Mouse (Mus musculus) splenic B cell, adult 2 months (primary cell): ENCODE measurements at regions not wholly inside any gene's neighbourhood (a gene's known extent, or its start where the extent isn't known, plus 50 kb on each side); places are given as distances from the start of the nearest gene placed in this dataset.

Experiments
- DNase-seq: peaks from one replicate; pipeline ENCODE4 v3.0.0-alpha.2; 2011; ENCODE audit warnings: low read depth, low spot score
- H3K27me3 ChIP-seq: 2 replicates; pipeline ENCODE4 v1.6.1; 2012; ENCODE audit warnings: mild to moderate bottlenecking, low read length, moderate library complexity, mixed read lengths; ENCODE audit not compliant: control insufficient read depth, poor library complexity, insufficient read depth, severe bottlenecking
- H3K36me3 ChIP-seq: 2 replicates; pipeline ENCODE4 v1.6.1; 2012; ENCODE audit warnings: mild to moderate bottlenecking, low read length, moderate library complexity, mixed read lengths; ENCODE audit not compliant: control insufficient read depth, poor library complexity, insufficient read depth, severe bottlenecking

DNA sequence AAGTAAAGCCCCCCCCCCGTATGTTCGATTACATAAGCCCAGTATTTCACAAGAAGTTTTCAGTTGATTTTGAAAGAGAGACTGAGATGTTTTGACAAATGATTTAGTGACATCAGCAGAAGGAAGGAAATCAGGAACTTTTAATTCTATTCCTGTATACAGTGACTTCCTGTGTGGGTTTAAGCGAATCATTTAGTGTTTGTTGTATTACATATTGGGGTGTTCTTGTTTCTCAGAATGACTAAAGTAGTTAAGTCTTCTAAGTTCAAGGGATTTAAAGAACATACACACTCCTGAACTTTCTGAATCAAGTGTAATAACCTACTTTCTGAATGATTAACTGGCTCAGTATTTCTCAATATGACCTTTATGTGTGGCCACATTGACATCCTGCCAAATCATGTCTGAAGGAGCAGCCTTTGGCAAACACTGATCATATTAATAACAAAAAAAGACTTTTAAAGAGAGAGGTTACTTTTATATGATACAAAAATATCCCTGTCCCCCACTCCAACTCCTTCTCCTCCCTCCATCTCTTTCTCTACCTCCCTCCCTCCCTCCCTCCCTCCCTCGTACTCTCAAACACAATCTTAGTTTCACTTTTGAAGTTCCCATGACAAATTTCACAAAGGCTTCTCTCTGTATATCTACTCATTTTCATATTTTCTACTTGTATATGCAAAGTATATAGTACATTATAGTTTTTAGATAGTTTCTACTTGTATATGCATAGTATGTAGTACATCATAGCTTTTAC lies 3522.8 kb upstream of the Gm7489 start:
- DNase-seq = peak; percentile 45
- no peaks in the 10 kb centered on the region for H3K27me3 ChIP-seq
- H3K36me3 ChIP-seq = no peaks in the 10 kb centered on the region

DNA sequence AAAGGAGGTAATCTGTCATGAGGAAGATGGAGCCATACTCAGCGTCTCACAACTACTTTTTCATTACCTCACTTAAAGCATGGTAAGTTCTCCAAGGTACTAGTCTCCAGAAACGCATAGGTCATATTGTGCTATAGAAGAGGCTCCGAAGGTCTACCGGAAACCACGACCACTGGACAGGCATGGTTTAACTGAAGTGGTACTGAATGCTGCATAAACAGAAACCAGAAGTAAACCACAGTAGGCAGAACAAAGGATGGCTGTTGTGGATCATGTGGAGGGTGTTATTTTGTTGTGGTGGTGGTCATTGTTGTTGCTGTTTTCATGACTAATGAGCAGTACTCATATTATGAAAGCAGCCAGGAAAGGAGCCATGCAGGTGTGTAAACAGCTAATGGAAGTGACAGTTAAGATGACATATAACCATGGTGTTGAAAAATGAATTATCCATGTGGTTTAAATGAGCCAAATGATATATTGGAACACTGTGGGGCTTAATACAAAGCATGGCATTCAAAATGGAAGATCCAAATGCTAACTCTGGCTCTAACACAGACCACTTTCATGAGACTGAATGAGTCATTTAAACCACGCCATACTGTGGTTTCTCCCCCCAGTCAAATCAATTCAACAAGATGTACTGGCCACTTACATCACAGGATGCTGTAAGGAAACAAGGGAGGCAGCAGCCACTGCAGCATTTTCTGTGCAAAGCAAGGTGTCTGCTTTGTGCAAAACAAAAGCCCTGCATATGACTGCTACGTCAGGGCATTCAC lies 3484.5 kb upstream of the Gm7489 start:
- Histone ChIP-seq H3K27me3 (no peaks in the 10 kb centered on the region), H3K36me3 (no peaks in the 10 kb centered on the region)
- peak; percentile 16 for DNase-seq

DNA sequence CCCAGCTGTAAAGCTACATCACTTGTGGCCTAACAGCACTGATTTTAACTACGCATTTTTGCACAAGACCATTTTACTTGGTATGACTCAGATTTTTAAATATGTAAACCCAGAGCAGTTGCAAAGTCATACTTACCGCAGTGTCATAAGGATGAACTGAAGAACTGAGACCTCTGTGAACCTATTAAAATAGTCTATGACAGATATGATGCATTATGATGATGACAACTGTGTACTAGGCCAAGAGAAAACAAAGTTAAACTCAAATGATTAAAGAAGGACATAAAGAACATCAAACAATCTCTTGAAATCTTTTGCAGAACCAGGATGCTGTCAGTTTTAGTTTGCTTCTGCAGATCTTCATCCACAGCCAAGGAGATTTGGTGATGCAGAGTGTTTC lies 3483.3 kb upstream of the Gm7489 start:
- DNase-seq = no peak
- Histone ChIP-seq H3K36me3 (no peaks in the 10 kb centered on the region), H3K27me3 (no peaks in the 10 kb centered on the region)

DNA sequence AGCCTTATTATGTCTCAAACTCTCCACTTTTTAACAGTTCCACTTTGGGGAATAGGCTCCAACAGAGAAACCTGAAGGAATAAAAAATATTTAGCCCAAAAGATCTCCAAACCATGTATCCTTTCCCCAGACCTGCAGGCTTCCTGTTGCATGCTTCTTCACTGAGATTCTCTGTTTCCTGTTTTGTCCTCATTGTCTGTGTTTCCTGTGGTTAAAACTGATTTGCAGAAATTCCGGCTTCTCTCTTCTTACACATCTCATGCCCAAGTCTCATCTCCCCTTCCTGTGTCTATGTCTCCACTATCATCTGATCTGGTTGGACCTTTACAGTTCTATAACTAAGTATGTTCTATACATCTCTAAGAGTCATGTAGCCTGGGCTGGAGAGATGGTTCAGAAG lies 3482.2 kb upstream of the Gm7489 start:
- H3K36me3 ChIP-seq = no peaks in the 10 kb centered on the region
- H3K27me3 ChIP-seq = no peaks in the 10 kb centered on the region
- peak; percentile 38 for DNase-seq

DNA sequence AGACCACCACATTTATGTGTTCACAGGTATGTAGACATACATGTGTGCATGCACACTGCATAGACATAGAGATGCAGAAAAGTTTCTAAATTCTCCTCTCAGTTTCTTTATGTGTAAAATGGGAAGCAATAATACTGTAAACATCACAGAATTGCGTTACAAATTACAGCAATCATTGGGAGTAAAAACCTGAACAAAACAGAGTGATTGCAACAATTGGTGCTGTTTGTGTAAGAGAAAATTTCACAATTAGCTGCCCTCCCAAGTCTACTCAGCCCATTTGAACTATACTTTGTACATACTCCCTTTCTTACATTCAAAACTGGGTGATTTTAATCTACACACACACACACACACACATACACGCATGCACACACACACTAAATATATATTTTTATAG lies 3480.8 kb upstream of the Gm7489 start:
- no peaks in the 10 kb centered on the region for H3K36me3 ChIP-seq
- H3K27me3 ChIP-seq = no peaks in the 10 kb centered on the region
- no peak for DNase-seq

DNA sequence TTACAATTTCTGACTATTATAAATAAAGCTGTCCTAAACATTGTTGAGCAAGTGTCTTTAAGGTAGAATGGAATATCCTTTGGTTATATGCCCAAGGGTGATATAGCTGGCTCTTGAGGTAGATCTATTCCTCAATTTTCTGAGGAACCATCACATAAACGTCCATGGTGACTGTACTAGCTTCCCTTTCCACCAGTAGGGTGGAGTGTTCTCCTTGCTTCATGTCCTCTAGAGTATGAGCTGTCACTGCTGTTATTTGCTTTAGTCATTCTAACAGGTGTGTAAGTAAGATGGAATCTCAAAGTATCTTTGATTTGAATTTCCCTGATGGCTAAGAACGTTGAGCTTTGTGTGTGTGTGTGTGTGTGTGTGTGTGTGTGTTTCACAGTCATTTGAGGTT lies 3475.7 kb upstream of the Gm7489 start:
- no peak for DNase-seq
- no peaks in the 10 kb centered on the region for H3K27me3 ChIP-seq

DNA sequence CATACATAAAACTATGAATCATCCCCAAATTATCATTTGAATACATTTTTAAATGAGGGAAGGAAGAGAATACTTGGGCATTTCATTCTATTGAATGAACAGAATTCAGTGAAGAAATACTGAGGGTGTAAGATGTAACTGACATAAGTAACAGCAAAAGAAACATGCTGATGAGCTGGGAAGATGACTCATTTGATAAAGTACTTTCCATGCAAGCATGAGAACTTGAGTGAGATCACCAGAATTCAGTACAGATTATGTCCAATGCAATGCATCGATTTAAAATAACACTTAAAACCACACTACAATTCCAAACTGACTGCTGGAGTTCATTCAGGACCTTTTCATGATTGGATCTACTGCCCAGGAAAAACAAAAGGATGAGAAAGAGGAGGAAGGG lies 3467.1 kb upstream of the Gm7489 start:
- Histone ChIP-seq H3K36me3 (no peaks in the 10 kb centered on the region), H3K27me3 (no peaks in the 10 kb centered on the region)
- DNase-seq = no peak

More for the DNA sequence above, 3475.7 kb upstream of the Gm7489 start:
- H3K36me3 ChIP-seq = no peaks in the 10 kb centered on the region

DNA sequence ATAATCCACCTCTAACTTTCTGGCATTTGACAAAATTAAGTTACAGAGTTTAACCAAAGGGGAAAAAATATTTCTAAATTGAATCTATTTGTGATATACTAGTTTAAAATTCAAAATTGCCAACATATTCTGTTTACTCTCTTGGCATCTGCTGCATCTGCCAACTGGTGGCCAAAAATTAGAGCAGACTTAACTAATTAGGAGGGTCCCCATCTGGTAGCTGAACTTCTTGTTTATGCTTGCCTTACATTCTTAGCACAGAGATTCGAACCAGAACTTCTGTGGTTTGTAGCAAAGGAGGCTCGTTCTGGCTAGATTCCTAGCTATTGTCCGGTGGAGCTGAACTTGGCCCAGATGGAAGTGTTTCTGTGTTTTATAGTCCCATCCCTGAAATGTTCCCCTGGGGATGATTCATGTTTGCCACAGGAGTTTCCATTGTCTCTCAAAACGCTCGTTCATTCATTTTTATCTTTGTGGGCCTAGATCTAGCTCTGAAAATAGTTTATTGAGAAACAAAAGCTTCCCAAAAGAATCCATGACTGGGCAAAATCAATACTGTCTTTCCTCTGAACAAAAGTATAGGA lies 3461.5 kb upstream of the Gm7489 start:
- Histone ChIP-seq H3K27me3 (no peaks in the 10 kb centered on the region), H3K36me3 (no peaks in the 10 kb centered on the region)
- no peak for DNase-seq

DNA sequence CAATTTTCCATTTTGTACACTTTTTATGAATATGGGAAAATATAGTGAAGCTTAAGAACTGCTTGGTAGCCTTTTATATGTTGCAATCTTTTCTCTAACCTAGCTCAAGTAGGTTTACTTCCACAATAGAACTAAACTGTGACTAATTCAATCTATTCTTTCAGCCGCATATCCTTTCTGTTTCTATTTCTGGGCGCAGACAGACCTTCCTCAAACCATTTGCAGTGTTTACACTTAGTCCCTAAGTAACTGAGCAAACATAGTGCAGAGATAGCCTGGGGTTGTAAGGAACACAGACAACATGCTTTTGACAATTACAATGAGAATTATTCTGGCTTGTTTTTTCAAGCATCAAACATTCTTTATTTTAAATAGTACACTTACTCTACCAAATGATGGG lies 3435.1 kb upstream of the Gm7489 start:
- DNase-seq = peak; percentile 4
- H3K27me3 ChIP-seq = no peaks in the 10 kb centered on the region
- H3K36me3 ChIP-seq = no peaks in the 10 kb centered on the region

DNA sequence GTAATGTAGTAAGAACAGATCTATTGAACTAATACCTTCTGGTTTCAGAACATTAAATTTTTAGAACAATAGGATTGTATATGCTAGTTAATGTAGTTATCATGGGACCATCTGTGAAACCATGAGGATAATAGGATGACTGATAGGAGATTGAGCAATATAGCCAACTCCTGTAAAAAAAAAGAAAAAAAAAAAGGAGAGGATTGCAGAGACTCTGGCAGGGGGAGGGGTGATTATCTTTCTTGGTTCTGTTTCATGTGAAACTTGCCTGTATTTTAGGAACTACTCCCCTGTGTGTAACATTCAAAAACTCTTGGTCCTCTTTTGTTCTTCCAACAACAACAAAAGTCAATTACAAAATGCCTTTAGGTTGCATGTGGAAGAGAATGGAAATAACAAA lies 3412.1 kb upstream of the Gm7489 start:
- Histone ChIP-seq H3K27me3 (no peaks in the 10 kb centered on the region), H3K36me3 (no peaks in the 10 kb centered on the region)
- no peak for DNase-seq

DNA sequence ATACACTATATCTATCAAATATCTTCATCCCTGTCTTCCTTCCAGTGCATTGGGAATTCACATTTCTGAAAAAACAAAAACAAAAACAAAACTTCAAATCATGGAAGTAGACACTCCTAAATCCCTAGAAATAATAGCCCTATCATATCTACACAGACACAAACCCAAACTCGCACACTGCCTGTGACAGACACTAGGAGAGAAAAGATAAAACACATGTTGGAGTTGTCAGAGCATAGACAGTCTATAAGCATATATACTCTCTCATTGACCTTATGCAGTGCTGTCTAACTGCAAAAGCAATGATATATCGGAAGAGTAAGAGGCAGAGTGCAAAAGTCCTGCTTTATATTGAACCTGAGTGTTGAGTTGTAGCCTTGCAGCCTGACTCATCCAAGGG lies 3386.0 kb upstream of the Gm7489 start:
- no peaks in the 10 kb centered on the region for H3K27me3 ChIP-seq
- H3K36me3 ChIP-seq = no peaks in the 10 kb centered on the region
- no peak for DNase-seq

DNA sequence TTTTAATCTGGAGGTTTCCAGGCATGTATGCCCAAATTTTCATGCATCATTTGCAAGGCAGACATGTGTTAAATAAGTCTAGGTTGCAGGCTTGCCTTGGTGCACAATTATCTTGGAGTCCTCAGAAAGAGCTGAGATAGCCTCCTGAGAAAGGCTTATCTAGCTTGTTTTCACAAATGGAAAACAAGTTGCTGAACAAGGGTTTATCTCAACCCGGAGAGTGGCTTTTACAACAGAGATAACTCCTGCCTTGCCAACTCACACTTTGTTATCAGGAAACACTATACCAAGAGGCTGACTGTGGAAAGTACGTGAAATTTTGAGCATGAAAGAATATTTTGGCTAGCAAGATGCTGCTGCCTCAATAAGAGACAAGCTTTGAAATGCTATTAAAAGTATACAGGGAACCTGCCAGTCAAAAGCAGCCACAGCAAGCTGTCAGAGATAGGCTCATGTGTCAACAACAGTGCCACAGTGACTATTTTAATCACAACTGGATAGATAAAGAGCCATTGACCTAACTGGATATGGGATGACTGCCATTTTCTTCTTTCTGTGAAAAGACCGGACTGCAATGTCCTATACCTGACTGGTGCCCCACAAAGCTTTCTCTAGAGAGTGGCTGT lies 3376.6 kb upstream of the Gm7489 start:
- DNase-seq = no peak
- H3K36me3 ChIP-seq = no peaks in the 10 kb centered on the region
- no peaks in the 10 kb centered on the region for H3K27me3 ChIP-seq

DNA sequence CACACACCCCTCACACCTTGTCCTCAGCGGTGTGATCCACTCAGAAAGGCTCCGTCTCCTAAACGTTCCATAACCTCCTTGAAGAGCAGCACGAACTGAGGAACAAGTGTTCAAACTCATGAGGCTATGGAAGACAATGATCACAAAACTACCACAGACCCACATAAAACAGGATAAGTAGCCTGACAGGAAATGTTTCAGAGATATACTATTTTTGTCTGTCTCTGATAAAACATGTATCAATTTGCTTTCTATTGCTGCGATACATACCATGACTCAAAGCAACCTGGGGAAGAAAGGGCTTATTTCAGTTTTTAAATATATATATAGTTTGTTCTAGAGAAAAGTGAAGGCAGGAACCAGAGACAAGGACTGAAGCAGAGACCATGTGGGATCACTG lies 3371.7 kb upstream of the Gm7489 start:
- no peaks in the 10 kb centered on the region for H3K27me3 ChIP-seq
- DNase-seq = no peak
- no peaks in the 10 kb centered on the region for H3K36me3 ChIP-seq

DNA sequence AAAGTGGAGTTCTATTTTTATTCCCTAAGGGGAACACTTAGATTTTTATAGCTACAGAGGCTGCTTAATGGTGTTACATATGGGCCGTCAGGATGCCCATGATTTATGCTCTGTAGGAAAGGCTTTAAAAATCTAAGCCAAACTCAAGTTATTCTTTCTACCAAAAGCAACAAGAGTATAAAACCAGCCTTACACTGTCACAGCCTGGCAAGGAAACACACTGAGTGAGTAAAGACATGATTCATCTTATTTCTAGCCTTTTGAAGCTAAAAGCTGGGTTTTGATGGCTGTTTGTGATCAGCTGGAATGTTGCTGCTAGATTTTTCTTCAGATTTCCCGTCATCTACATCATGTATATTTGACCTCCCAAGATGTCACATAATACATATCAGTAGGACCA lies 3359.9 kb upstream of the Gm7489 start:
- no peak for DNase-seq
- Histone ChIP-seq H3K36me3 (no peaks in the 10 kb centered on the region), H3K27me3 (no peaks in the 10 kb centered on the region)

DNA sequence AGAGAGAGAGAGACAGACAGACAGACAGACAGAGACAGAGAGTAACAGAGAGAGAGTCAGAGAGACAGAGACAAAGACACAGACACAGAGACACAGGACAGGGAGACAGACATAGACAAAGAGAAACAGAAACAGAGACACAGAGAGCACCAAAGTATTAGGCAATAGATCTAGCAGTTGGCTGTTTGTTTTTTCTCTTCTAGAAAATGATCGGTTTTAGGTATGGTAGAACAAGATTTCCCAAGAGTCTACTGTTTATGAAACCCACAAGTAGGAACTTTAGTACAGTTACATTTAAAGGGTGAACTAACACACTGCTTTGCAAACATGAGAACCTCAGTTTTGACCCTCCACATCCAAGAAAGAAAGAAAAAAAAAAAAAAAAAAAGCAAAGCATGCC lies 3350.2 kb upstream of the Gm7489 start:
- H3K36me3 ChIP-seq = no peaks in the 10 kb centered on the region
- H3K27me3 ChIP-seq = no peaks in the 10 kb centered on the region
- DNase-seq = no peak
